Mouse (Mus musculus): Measurements from ENCODE around the gene Nipa1.

The Nipa1 gene

DNA sequence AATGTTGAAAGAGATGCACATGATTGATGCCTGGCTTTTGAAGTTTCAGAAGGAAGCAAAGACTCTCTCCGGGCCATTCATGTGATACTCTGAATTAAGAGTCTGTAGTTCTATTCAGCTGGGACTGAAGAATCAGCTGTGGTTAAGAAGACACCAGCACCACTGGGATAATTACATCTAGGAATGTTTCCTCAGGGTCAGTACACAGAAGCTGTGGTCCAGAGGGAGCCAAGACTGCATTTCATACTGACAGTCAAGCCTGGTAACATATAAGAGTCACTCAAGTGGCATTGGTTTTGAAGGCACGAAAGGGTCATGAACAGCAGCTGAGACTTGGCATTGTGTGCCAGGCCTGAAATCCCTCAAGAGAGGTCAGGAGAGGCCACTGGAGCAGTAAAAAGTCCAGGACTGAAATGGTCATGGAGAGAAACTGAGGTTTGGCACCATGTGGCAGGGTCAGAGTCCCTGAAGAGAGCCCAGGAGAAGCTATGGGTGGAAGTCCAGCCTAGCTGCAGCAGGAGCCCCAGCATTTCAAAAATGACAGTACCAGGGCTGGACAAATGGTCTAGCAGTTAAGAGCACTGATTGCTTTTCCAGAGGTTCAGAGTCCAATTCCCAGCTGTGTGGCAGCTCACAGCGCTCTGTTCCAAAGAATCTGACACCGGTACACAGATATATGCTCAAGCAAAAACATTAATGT lies 9.3 kb downstream of the Nipa1 start:
- DNase-seq (ENCODE audit: low read depth, low spot score), result no peak

DNA sequence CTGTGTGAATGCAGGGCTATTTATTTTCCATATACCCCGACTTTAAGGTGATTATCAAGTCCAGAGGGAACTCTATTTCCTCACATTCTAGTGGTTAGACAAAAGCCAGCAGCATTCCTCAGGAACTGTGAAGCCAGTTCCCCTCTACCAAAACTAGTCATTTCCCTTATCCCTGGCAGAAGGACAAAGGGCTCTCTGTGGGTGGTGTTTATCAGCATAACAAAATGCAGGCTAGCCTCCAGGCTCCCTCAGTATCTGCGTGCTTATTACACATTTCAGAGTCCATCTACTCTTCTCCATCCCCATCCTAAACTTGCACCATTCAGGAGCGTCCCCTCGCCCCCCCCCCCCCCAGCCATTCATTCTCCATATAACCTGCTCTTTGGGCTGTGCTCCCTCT lies 20.8 kb downstream of the Nipa1 start:
- DNase-seq (ENCODE audit: low read depth, low spot score), result no peak

DNA sequence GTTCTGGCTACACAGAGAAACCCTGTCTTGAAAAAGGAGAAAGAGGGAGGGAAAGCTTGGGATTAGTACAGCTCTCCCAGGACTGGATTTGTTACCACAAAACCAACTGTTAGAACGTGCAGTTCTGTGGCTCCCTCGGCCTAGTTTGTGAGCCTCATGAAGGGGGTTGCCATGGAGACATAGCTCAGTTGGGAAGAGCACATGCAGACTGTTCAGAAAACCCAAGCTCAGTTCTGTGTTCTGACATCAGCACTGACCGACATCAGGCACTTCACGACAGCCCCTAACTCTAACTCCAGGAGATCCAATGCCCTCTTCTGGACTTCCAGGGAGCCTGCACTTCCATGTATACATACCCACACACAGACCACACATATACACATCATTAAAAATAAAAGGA lies 24.7 kb downstream of the Nipa1 start:
- DNase-seq (ENCODE audit: low read depth, low spot score), result no peak

DNA sequence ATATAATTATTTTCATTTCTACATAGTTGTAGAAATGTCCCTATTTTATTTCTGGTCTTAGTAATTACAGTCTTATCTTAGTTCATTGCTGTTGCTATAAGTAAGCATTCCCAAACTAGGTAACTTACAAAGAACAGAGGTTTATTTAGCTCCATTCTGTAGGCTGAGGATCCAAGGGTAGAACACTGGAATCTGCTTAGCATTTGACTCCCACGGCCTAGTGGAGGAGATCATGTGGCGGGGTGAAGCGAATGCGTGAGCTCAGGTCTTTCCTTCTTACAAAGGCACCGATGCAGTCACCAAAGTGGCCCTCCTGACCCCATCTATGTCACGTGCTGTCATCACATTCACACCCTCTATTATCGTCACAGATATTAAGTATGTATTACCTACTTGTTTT lies 27.9 kb downstream of the Nipa1 start:
- no peak for DNase-seq (ENCODE audit: low read depth, low spot score)

DNA sequence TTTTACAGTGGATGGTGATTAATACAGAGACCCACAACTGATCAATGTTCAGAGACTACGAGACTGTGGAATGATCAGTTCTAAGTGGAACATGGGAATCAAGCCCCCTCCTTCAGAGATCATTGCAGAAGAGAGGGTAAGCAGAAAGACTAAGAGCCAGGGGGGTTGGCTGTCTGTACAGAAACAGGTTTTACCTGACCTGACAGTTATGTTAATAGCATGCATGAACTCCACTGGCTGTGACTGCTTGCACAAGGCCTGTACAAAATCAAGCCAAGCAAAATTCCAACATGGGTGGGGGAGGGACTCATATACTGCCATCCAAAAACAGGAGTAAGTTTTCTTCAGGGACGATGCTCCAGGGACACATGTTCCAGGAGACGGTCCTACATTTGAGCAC lies 28.6 kb downstream of the Nipa1 start:
- DNase-seq (ENCODE audit: low read depth, low spot score), result no peak

DNA sequence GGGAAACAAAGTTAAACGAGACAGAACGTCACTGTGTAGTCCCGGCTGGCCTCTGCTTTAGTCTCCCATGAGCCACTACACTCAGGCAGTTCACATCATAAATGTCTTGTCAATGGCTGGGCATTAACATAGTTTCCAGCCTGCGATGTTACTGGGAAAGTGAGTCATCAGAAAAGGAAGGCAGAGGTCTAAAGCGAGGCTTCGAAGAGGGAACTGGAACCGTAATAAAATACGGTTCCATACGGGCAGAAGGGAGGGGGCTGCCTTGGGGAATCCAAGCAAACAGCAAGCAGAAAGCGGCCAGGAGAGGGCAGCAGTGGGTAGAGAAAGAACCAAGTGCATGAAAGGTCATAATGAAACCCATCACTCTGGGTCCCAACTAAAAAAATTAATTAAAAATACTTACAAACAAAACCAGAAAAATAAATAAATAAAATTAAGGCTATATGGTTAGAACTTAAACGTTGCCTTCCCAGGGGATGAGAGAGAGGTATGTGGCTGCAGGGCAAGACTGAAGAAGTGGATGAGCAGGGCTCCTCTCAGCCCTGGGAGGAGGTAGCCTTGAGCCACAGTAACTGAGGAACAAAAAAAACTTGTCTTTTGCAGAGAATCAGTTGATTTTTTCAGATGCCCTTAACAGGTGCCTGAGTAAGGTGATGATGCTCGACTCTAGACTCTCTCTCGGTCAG lies 33.1 kb downstream of the Nipa1 start:
- peak; percentile 23 for DNase-seq (ENCODE audit: low read depth, low spot score)

DNA sequence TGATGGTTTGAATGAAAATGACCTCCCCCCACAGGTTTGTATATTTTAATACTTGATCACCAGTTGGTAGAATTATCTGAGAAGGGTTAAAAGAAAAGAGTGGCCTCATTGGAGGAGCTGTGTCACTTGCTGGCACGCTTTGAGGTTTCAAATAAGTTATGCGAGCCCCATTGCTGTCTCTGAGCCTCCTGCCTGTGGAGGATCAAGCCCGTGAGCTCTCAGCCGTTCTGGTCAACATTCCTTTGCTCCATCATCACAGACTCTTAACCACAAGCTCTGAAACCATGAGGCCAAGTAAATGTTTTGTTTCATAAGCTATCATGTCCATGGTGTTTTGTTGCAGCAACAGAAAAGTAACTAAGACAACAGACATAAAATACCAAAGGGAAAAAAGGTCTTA lies 35.0 kb downstream of the Nipa1 start:
- no peak for DNase-seq (ENCODE audit: low read depth, low spot score)

DNA sequence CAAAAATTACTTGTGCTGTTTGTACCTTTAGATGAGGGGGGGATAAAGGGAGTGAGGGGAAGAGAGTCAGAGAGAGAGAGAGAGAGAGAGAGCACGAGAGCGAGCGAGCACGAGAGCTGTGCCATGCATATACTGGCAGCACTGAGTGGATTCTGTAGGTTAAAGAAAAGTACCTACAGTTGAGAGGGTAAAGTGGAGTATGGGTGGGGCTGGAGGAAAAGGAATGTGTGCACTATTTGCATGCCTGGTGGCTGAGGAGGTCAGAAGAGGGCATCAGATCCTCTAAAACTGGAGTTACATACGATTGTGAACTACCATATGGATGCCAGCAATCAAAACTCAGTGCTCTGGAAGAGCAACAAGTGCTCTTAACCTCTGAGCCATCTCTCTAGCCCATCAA lies 36.6 kb downstream of the Nipa1 start:
- no peak for DNase-seq (ENCODE audit: low read depth, low spot score)

DNA sequence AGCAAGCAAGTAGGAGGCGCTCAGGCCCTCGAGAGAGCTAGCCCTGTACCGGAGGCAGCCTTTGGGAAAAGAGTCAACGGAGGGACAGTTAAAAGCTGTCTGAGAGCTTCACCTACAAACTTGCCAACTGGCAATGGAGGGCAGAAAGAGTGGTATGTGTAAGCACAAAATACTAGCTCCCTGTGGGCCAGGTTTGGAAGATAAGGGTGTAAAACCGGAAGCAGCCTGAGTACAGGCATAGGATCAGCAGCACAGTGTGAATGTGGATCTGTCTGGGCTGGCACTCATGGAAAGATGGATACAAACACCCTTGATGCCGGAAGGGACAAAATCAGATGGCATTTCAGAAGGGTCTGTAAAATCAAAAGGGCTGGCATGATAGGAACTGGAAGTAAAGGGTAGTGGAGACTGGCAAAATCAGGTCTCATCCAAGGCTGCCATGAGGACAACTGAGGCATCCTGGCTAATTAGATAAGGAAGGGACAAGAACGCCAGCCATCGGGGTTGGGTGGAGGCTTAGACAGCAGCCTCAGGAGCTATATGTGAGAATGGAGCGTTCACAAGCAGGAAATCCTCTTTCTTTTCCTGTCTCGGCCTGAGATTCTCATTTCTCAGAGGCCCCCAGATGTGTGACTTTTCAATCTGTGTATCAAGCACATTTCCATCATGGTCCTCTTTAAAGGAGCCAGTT lies 37.6 kb downstream of the Nipa1 start:
- DNase-seq (ENCODE audit: low read depth, low spot score), result no peak

DNA sequence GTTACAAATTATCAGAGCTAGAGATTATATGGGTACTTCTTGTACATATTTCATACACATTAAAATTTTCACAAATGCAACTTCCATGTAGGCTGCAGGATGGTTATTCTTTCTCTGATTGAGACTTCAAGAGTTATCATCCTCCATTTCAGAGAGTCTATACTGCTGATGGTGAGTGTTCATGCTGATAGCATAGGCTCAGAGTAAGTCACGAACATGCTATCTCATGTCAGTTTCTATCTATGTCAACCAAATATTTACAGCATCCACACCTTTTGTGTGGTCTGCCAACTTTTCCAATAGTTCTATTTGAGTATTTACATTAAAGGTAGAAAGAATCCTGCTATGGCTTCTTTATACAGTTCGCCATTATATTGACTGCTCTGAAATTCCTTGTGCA lies 38.2 kb downstream of the Nipa1 start:
- DNase-seq (ENCODE audit: low read depth, low spot score), result no peak

DNA sequence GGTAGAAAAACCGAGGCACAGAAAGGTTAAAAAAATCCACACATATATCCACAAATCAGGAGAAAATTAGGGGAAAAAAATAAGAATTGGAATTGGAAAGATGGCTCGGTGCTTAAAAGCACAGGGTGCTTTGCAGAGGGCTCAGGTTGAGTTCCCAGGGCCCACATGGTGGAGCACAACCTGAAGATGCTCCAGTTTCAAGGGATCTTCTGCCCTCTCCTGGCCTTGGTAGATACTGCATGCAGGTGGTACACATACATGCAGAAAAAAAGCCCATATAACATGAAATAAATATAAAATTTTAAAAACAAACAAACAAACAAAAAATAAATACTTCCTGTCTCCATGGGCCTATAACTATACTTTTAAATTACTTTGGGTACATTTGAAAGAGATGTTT lies 45.3 kb downstream of the Nipa1 start:
- DNase-seq (ENCODE audit: low read depth, low spot score), result no peak

DNA sequence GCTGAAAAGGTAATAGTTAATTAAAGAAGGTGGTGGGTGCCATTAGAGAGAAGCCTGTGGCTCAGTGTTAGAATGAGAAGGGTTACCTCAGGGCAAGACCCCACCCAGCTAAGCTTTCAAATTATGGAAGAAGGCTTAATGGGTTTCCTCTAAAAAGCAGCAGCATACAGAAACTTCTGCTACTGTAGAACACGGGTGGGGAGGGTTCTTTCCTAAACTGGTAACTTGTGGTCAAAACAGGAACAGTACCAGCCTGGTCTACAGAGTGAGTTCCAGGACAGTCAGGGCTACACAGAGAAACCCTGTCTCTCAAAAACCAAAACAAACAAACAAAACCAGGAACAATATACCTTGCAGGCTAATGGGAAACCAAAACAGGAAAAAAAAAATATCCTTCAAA lies 50.3 kb downstream of the Nipa1 start:
- no peak for DNase-seq (ENCODE audit: low read depth, low spot score)

DNA sequence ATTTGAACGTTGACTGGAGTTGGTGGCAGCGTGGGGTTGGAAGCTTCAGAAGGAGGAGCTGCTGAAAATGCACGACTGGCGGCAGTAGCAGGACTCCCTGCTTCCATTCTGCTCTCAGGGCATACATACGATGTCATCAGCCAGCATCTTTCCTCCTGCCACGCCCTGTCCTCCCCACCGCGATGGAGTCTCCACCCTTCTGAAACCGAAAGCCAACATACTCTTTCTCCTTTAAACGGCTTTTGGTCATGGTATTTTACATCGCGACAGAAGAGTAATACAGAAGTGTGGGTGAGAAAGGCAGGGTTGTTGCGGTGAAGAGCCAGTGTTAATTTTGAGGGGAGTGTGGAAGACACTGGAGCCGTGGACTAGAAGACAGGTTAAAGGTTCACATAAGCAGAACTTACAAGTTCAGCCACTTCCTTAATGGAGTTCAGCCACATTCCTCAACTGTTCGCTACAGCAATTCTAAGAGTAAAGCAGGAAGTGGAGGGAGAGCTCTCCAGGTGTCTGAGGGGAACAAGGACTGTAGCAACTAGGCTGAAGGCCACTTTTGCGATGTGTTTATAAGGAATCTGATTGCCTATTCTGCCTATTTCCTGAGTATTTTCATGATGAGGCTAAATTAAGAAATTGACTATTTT lies 51.4 kb downstream of the Nipa1 start:
- DNase-seq (ENCODE audit: low read depth, low spot score), result no peak

DNA sequence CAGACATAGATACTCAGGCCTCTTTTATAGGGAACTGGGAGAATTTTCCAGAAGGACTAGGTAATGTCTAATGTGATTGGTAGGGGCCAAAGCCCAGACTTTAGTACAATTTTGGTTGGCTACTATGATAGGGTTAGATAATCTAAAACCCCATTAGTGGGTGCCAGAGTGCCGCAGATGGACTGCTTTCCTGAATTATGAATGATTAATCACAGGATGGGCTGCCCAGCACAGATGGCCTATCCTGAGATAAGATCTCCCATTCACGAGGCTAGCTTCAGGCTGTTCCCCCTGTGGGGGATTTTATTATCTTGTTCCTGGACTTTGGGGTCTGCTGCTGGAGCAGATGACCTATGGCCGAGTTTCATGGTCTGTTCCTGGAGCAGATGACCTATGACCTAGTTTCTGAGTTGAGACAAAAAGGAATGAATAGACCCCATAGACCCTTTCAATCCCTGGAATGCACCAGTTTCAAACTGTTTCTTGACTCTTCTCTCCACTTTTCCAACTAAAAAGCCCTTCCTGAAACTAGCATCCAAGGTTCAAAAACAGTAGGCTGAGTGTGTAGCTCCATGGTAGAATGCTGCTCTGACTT lies 52.8 kb downstream of the Nipa1 start:
- no peak for DNase-seq (ENCODE audit: low read depth, low spot score)

DNA sequence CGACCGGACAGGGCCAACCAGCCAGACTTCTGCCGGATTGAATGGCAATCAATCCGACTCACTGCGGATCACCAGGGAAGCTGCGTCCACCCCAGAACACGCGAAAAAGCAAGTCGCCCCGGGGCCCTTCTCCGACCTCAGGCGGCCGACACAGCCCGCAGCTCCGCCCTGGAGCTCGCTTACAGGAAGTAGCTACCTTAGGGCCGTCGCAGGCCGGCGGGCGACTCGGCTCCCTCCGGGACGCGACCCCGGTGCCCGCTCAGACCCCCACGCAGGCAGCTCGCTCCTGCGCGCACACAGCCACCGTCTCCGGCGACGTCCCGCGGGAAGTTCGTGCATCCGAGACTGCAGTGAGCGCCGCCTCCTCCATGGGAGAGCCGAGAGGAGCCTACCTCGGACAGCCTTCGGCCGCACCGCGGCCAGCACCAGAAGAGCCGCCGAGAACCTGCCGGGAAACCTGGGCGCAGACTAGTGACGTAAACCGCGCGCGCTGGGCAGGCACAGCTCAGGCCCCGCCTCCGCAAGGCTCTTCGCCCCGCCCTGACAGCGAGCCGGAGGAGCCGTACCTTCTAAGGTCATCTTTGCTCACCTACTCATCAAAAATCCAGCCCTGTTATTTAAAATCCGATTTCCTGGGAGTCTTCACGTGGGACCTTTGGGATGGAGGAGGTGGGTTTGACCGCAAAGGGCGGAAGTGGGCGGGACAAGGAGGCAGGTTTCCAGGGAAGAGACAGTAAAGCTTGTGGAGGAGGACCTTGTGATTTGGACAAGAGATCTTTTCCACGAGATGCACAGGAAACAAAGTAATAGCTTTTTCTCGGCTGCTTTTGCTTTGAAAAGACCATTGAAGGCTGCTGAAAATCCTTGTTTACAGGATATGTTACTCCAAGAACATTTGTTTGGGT lies 57.5 kb downstream of the Nipa1 start, which contains the start of gene Nipa2:
Nipa2 (minus strand) TSS at position 473 of the 905 bp plus-strand sequence.
- DNase-seq (ENCODE audit: low read depth, low spot score), result peak; percentile 86

DNA sequence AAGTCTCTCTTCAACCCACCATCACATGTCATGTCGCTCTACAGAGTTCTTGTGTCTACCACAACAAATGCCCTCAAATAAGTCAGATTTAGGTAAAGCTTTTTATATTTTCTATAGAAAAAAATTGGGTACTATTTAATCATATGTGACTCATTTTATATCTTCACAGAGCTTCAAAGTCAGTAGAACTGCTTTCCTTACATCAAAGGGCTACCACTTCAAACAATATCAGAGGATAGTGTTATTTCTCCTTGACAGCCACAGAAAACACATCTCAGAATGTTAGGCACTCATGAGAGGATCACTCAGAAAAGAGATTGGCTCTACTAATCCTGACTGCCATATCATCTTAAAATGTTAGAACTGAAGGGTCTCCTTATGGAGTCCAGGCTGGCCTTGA lies 59.2 kb downstream of the Nipa1 start:
- DNase-seq (ENCODE audit: low read depth, low spot score), result no peak

DNA sequence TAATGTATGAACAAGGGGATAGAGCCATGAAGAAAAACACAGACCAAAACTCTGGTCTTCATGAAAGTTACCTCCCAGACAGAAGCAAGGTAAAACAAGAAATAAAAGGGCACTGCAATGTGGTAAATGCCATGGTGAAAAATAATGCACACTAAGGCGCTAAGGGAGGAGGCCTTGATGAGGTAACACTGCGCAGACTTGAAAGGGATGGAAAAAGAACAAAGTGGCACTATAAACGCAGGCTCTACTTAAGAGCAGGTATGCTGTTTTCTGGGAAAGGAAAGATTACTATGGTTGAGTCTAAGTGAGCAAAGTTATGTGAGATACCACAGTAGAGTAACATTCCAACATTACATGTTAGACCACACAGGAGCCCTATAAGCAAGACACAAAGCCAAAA lies 60.0 kb downstream of the Nipa1 start:
- DNase-seq (ENCODE audit: low read depth, low spot score), result no peak

DNA sequence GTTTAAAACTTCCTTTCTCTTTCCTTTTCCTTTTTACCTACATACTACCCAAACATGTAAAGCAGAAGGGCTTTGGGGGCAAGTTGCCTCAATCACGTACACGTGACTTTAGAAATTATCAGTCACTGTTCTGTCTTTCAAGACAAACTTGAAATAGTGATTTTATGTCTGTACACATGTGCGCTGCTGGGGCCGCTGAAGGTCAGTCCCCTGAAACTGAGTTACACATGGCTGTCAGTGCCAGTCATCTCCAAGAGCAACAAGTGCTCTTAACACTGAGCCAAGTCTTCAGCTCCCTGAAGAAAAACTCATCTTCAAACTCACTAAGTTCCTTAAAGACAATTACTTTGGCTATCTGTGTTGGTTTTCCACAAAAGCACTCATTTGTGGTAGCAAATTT lies 61.8 kb downstream of the Nipa1 start:
- no peak for DNase-seq (ENCODE audit: low read depth, low spot score)

DNA sequence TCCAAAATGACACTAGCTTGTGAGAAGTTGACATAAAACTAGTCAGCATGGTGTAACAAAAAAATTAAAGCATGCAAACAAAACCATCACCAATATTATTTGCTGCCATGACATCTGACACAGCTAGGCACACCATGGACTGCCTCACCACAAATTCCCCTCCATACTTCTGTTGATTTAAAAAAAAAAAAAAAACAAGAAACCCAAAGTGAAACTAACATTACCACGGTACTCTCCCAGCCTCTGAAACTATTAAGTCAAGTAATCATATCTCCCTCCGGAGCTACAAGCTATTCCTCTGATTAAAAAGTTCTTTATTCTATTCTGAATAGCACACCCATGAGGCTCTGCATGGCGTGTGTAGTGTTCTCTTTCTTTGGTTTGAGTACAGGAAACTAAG lies 62.6 kb downstream of the Nipa1 start:
- no peak for DNase-seq (ENCODE audit: low read depth, low spot score)

DNA sequence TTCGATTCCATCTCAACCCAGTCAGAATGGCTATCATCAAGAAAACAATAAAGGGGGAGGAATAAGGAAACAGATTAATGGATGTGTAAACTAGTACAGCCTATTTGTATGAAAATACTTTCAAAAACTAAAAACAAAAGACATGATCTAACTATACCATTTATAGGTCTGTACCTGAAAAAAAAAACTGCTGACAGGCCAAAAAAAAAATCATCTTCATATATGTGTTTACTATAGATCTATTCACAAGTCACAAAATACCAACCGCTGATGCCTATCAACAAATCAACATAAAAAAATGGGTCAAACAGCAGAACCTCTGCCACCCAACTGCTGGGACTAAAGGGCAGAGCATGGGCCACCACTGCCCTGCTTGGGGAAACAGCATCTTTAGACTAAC lies 63.7 kb downstream of the Nipa1 start:
- DNase-seq (ENCODE audit: low read depth, low spot score), result no peak

DNA sequence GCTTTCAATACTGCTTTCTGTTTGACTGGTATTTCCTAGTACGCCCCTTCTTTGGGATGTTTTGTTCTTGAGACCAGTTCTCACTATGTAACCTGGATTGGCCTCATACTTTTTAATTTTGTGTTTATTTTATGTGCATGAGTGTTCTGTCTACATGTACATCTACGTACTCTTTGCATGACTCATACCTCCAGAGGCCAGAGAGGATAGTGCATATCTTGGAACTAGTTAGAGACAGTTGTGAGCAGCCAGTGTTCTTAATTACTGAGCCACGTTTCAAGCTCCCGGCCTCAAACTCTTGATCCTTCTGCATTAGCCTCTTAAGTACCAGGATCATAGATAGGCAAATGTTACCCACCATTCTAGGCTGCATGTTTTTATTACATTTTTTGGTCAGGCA lies 81.4 kb downstream of the Nipa1 start:
- DNase-seq (ENCODE audit: low read depth, low spot score), result no peak

Data from retina, adult 2 months (tissue).